Mouse (Mus musculus) heart, adult 18-20 months (tissue): ENCODE results near the gene Hoxd11. TPM values are rescaled to one million over a fixed set of nuclear protein-coding genes. Genes with fewer than 3 reads are reported as not detected.

Experiments used
- DNase-seq, 2 experiments: peaks; one replicate each; pipeline ENCODE4 v3.0.0; 2021 to 2022; ENCODE audit warnings: mixed read lengths in 1 of 2
- total RNA-seq, 2 experiments: library from RNA; stranded (reverse); gene quantifications; 2 replicates each; pipeline ENCODE4 v1.2.3; 2021

Hoxd11 gene
- total RNA-seq, 2 experiments from 2014 or later = not detected

GRCm38 (mm10) chr2:74709465-74710419 is 30.4 kb downstream of the Hoxd11 start:
- no peak for DNase-seq

GRCm38 (mm10) chr2:74710929-74711543 is 31.7 kb downstream of the Hoxd11 start:
- DNase-seq = peak in 1 of 2 experiments; percentile 9

GRCm38 (mm10) chr2:74711721-74712621 is 32.6 kb downstream of the Hoxd11 start, which contains the start of the genes Hoxd3 and Hoxd4:
Gene Hoxd3, plus strand, starts transcription at chr2:74711927.
Gene Hoxd4, plus strand, starts transcription at chr2:74711929.
- DNase-seq = peak in 1 of 2 experiments; percentile 50

GRCm38 (mm10) chr2:74713239-74714150 is 34.1 kb downstream of the Hoxd11 start:
- DNase-seq = peak in 1 of 2 experiments; percentile 8

GRCm38 (mm10) chr2:74714156-74714789 is 34.9 kb downstream of the Hoxd11 start:
- DNase-seq = peak in 1 of 2 experiments; percentile 8

- no peak for DNase-seq
Observed at GRCm38 (mm10) chr2:74714881-74715280, 35.5 kb downstream of the Hoxd11 start.

- DNase-seq = peak; percentile 81 to 91
Observed at GRCm38 (mm10) chr2:74715504-74716241, 36.3 kb downstream of the Hoxd11 start.

GRCm38 (mm10) chr2:74720384-74720783 is 41.0 kb downstream of the Hoxd11 start:
- no peak for DNase-seq

- no peak for DNase-seq
Observed at GRCm38 (mm10) chr2:74720955-74721491, 41.7 kb downstream of the Hoxd11 start.

GRCm38 (mm10) chr2:74721882-74722281 is 42.5 kb downstream of the Hoxd11 start:
- no peak for DNase-seq

- no peak for DNase-seq
Observed at GRCm38 (mm10) chr2:74722949-74723348, 43.6 kb downstream of the Hoxd11 start.

GRCm38 (mm10) chr2:74724244-74725015 is 45.1 kb downstream of the Hoxd11 start:
- no peak for DNase-seq

GRCm38 (mm10) chr2:74725171-74725570 is 45.8 kb downstream of the Hoxd11 start:
- no peak for DNase-seq

- DNase-seq = no peak
Observed at GRCm38 (mm10) chr2:74726551-74726950, 47.2 kb downstream of the Hoxd11 start, which contains the start of gene Gm28230. Gene Gm28230, plus strand, starts transcription at chr2:74726728.

- DNase-seq = no peak
Observed at GRCm38 (mm10) chr2:74726973-74727639, 47.7 kb downstream of the Hoxd11 start.

- no peak for DNase-seq
Observed at GRCm38 (mm10) chr2:74727640-74728302, 48.4 kb downstream of the Hoxd11 start.

GRCm38 (mm10) chr2:74728303-74728680 is 48.9 kb downstream of the Hoxd11 start:
- no peak for DNase-seq
